Mouse (Mus musculus): ENCODE measurements around the gene Sspo. TPM values are rescaled to one million over a fixed set of nuclear protein-coding genes. Genes with fewer than 3 reads are reported as not detected.
A peak's percentile ranks its signal among the peaks of the same experiment; 100 is the strongest.

Sspo gene
- total RNA-seq, 2 experiments from 2014 or later = 0.19 to 0.71 TPM

DNA sequence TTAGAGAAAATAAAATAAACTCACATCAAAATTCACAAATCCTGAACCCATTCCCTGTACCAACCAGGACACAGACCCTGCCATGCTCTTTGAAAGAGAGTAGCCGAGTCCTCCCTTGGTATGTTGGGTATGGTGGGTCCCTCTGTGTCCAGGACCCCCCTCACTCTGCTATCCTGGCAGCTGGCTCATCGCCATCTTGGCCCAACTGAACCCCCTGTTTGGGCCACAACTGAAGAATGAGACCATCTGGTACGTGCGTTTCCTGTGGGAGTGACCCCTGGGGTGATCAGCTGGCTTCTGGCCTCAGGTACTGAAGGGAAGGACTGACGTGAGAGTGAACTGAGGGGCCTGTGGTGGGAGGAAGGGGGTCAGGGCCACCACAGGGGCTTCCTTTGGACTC is 91.8 kb downstream of the Sspo start:
- no peak for DNase-seq (ENCODE audit: low spot score)

DNA sequence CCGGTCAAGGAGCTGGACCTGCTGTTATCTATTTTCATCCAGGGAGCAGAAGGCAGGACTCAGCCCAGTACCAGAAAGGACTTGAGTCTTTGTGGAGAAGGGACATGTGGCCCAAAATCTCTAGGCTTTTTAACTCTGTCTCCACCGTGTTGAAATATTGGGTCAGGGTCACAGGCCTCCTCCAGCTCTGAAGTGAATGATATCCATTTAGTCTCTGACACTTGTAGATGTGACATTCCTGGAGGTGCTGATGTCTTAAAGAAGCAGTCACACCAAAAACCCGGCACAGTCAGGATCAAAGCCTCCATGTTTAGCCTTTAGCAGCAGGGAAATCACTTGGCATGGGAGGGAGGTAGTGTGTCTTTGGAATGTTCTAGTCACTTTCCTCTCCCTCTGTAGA is 92.7 kb downstream of the Sspo start:
- no peak for DNase-seq (ENCODE audit: low spot score)

- DNase-seq (ENCODE audit: low spot score) = peak; percentile 90
Observed at GRCm38 (mm10) chr6:48541560-48542450, 93.8 kb downstream of the Sspo start.

- DNase-seq (ENCODE audit: low spot score) = no peak
Observed at GRCm38 (mm10) chr6:48542631-48543030, 94.6 kb downstream of the Sspo start.

GRCm38 (mm10) chr6:48545251-48545650 is 97.2 kb downstream of the Sspo start:
- DNase-seq (ENCODE audit: low spot score) = no peak

DNA sequence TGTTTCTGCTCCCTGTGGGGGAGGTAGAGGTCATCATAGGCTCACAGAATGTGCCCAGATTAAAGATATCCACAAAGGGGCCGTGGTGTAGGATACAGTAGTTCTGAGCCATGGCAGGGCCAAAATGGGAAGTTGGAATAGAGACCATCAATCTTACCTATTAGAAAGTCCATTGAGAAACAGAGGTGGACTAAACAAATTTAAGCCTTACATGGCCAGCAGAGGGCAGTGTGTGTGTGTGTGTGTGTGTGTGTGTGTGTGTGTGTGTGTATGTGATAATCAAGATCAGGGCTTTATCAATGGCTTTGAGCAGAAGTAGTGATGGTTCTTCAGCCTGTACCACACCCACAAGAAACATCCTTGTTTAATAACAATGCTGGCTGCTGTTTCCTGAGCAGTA is 98.2 kb downstream of the Sspo start:
- peak; percentile 51 for DNase-seq (ENCODE audit: low spot score)

DNA sequence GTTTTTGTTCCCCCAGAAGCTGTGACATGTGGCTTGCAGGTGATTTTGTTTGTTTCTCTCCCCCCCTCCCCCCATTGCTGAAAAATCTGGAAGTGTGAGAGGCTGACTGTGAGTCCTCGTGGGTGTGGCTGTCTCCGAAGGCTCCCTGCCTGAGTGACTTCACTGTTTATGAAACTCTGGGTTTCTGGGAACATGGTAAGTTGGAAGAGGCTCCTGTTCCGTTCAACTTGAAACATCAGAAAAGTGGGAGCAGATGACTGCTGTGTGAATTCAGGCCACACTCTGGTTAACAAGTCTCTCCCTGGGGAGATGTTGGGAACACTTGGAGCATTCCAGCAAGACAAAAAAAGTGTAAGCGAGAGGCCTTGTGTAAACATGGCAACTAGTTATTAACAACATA is 98.8 kb downstream of the Sspo start:
- DNase-seq (ENCODE audit: low spot score) = peak; percentile 64

GRCm38 (mm10) chr6:48548314-48548713 is 100.3 kb downstream of the Sspo start:
- DNase-seq (ENCODE audit: low spot score) = no peak

Small RNAs within 50 kb of the gene (microRNA-seq; reads per million reads assigned to microRNA genes)
- not detected for gene Gm24325

Other genes with a start within 250 kb of the Sspo start
- gene Krba1, start 52.6 kb upstream of the Sspo start, total RNA-seq (2021) = 10 to 100 TPM; 15.9 to 18.3 TPM
- gene Zfp467, start 2.4 kb upstream of the Sspo start, total RNA-seq (2021) = 10 to 100 TPM; 50.1 to 57.1 TPM
- gene Atp6v0e2, start 89.4 kb downstream of the Sspo start, total RNA-seq (2021) = 10 to 100 TPM; 38.5 to 46.1 TPM
- gene Lrrc61, start 106.6 kb downstream of the Sspo start, total RNA-seq (2021) = 10 to 100 TPM; 21.1 to 25.5 TPM
- gene Rarres2, start 124.6 kb downstream of the Sspo start, total RNA-seq (2021) = 10 to 100 TPM; 14.6 to 24.8 TPM
- not detected for gene Gm45021, start 141.4 kb downstream of the Sspo start, total RNA-seq (2021)
- 10 to 100 TPM; 30.6 to 31.9 TPM for gene Repin1, start 145.7 kb downstream of the Sspo start, total RNA-seq (2021)
- not detected for gene Gm44965, start 145.7 kb downstream of the Sspo start, total RNA-seq (2021)
- gene Zfp775, start 153.8 kb downstream of the Sspo start, total RNA-seq (2021) = 1 to 10 TPM; 8.8 TPM
- under 1 TPM; 0.76 to 0.78 TPM for gene AI854703, start 178.5 kb downstream of the Sspo start, total RNA-seq (2021)
- gene Gimap8, start 199.0 kb downstream of the Sspo start, total RNA-seq (2021) = 1 to 10 TPM; 1.3 to 2.5 TPM
- gene Gimap9, start 227.9 kb downstream of the Sspo start, total RNA-seq (2021) = 1 to 10 TPM in 1 of 2 experiments, under 1 TPM in 1; 0.59 to 1.2 TPM
- 1 to 10 TPM; 2.4 to 5.8 TPM for gene Gimap4, start 236.3 kb downstream of the Sspo start, total RNA-seq (2021)